Mouse (Mus musculus) hindlimb bud, embryonic 11.5 days (tissue): ENCODE measurements around the gene Cdkal1.

Source experiments
- DNase-seq: peaks from one replicate; pipeline ENCODE4 v3.0.0-alpha.2; 2012; ENCODE audit warnings: low read depth, low spot score; ENCODE audit errors: extremely low spot score

The Cdkal1 gene

DNA sequence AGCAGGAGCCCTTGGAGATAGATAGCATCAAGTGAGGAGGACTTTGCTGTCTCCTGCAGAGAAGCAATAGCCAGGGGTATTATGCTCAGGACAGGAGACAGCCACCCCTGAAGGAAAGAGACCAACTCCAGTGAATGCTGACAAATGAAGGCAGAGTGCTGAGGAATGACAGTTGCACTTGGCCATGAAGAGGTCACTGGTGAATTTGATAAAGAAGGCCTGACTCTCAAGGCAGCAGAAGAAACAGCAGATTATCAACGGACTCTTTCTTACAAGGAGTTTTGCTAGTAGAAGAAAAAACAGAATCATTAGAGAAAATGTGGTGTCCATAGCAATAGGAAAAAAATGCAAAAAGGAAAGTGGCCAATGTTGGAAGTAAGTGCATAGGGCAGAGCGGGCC is 37.2 kb downstream of the Cdkal1 start:
- no peak for DNase-seq

DNA sequence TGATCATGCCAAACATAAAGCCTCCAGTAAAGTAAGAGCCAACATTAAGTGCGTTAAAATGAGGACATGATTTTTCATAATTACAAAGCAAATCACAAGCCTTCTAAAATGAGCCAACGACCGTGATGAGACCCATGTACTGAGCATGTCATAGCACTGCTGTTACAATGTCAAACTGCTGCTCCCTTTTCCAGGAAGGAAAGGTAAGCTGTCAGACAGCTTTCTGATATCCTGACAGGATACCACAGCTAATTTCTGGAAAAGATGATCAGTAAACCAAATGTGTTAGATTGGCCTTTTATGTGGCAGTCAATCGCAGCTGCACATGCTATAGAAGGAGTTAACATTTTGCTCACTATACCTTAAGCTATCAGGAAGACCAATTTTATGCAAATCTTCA is 44.7 kb downstream of the Cdkal1 start:
- DNase-seq: no peak

DNA sequence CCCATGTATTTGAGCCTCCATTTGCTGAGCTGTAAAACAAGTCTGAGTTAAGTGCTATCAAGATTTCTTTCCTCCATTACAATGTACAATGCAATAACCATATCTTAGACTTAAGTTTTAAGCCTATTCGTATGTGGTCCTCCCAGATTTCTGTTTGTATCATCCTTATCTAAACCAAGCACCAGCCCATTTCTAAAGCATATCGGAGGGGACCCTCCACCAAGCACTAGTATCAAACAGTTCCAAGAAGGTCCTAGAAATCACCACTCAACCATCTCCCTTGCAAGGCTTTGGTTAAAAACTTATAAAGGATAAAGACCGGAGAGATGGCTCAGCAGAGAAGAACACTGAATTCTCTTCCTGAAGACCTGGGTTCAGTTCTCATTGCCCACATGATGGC is 47.1 kb downstream of the Cdkal1 start:
- no peak for DNase-seq

DNA sequence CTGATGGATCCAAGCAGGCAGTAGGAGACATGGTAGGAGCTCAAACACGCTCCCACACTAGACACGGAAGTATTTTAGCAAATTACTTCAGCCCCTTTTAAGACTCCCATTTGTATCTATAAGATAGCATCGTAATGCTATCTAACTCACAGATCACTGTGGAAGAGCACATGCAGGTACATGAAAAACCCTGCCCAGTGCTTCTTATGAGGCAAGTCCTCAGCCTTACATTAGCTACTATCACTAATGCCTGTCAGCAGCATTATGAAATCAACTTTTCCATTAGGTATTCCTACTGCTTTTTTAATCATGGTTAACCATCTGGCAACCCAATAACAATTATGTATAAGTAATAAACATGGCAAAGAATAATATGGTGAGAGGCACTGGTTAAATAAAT is 47.5 kb downstream of the Cdkal1 start:
- DNase-seq: no peak

DNA sequence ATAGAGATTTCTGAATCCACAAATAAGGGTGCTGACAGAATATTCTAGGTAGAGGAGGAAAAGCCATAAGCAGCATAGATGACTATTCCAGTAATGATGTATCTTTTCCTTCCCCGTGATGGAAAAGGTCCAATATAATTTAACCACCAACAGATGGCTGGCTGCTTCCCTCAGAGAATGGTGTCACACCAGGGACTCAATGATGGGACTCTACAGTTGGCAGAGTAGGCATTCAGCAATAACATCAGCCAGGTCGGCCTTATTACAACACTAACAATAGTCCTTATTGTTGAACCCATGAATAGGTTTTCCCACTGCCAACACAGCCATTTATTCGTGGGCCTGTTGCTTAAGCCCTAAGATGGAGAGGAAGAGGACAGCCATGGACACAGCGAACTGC is 48.6 kb downstream of the Cdkal1 start:
- no peak for DNase-seq

DNA sequence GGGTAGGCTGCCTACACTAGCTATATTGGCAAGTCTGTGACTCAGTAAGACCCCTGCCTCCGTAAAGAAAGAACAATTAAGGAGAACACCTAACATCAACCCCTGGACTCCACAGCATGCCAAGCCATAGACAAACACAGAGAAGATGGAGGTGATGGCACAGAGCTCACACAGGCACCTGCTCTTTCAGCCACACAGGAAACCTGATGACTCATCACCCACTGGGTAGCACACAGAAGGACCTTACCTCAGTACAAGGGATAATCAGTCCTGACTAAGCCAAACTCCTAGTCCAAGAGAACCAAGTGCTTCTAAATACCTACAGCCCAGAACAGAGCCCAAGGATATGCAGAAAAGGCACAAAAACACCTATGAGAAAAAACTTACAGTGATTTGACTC is 50.2 kb downstream of the Cdkal1 start:
- DNase-seq: no peak

DNA sequence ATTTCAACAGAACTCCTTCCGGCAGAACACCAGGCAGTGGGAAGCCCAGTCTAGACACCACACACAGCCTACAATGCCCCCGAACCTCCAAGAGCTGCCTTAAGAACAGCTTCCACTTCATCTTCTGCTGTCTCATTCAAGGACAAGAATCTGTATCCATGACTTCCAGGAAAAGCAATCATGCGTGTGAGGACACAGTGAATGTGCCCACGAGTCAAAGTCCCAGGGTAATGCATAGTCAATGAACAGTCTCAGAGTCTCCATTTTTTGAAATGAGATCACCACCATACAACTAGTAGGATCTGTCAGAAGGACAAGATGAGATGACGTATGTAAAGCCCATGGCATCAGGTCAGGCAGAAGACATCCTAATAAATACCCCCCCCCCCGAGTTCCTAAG is 51.4 kb downstream of the Cdkal1 start:
- no peak for DNase-seq

DNA sequence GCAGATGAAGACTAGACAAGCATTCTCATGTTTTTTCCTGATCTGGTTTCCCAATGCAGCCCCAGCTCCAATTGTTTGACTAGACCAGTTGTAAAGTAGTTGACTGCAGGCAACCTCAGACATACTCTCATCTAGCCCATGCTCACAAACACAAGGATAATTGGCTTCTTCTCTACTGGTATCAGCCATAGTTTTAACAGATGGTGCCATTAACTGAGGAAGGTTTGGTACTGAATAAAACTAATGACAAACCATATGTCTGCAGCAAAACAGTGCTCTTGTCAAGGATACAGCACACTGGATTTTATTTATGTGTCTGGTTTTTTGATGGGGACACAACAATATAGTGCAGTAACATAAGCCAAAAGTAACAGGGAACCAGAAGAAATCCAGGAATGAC is 52.8 kb downstream of the Cdkal1 start:
- no peak for DNase-seq

DNA sequence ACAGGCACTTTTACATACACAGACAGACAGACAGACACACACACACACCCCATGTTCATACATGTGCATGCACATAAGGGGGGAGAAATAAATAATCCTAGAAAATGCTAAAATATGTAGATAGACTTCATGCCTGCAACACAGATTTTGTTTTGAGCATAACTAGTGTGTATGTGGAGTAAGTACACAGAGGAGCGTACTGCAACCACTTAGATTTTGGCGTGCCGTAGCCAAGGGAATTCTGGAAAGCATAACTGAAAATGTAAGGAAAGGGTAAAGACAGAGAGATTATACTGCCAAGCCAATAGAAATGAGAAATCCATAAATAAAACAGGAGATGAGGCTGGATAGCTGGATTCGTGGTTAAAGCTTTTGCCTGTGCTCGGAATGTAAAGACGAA is 55.4 kb downstream of the Cdkal1 start:
- no peak for DNase-seq

DNA sequence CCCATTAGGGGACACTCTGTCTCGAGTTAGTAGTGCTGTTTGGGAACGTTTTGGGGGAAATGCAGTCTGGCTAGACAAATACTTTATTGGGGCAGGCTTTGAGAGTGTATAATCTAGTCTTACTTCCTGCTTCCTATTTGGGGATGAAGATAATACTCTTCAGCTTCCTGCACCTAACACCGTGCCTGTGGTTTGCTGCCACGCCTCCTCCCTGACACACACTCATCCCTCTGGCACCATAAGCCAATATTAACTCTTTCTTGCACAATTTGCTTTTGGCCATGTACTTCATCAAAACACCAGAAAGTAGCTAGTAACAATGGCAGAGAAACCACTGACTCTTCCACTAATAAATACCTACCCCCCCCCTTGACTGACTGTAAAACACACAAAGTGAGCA is 63.4 kb downstream of the Cdkal1 start:
- no peak for DNase-seq

DNA sequence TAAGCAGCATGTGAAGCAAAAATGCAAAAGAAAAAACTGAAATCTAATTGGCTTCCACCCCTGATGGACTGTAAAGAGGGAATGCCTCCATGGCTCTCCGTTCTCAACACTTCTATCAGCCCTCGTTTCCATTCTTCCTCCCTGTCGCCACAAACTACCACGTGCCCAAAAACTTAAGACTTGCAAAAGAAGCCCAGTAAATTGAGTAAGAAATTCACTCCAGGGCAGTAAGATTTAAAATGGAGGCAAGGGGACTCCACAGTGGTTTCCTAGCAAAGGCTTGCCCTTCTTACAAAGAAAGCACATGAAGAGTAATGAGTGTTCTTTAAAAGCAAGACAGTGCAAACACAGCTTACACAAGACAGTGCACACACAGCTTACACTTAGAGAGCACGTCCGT is 64.0 kb downstream of the Cdkal1 start:
- DNase-seq: no peak

DNA sequence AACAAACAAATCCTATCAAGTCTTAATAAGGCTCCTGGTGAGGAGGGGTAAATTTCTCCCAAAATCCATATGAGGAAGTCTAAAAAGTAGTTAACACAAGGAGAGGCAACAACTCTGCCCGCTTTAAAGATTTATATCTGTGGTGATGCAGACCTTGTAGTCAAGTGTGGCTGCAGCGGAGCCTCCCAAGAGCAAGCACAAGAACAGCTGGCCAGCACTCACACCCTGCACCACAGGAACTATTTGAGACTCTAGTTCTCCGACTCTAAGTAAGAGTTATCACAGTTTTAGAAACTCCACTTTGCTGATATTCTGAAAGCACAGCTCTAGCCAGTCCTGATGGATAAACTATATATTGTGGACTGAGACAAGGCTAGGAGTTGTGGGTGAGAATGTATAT is 68.5 kb downstream of the Cdkal1 start:
- DNase-seq: no peak

DNA sequence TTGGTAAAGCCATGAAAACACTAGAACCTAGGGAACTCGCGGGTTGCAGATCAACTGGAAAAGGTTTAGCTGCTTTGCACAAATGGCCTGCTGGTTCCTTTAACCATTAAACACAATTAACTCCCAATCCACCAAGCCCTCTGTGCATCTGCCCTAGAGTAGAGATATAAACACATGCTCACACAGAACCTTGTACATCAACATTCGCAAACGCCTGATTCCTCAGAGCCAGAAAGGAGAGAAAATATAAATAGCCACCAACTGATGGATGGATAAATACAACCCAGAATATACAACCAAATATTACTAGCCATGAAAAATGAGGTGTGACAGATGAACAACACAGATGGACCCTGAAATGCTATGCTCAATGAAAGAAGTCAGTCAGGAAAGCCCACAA is 70.6 kb downstream of the Cdkal1 start:
- no peak for DNase-seq

DNA sequence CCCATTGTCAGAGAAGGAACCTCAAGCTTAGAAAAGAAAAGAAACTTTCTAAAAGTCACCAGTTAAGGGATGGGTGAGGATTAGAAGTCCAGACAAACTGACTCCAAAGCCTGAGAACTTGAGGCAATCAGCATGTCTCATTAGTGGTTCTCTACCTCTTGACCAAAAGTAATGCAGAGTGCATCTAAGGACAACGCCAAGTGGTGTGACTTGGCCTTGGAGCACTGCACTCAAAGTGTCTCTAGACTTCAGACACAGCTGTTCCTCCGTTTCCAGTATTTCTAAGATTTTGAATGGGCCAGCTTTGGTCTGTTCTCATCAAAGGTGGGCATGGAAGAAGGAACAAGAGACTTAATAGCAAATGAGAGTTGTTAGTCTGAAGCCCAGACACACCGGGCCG is 74.1 kb downstream of the Cdkal1 start:
- DNase-seq: no peak

DNA sequence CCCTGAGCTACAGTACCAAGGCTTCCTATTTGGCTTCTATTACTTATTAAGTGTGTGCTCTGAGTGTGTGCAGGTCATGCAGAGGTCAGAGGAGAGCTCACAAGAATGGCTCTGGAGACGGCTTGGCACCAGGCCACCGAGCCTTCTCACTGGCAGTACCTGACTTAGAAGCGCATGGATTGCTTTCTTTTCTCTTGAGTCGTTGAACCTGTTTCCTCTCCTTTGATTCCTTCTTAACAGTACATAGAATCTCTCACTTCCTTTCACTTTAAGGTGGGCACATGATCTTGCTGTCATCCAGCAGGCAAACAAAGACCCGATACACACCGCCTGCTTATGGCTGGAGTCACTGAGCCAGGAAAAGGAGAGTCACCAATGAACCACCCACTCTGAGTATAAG is 74.8 kb downstream of the Cdkal1 start:
- no peak for DNase-seq

DNA sequence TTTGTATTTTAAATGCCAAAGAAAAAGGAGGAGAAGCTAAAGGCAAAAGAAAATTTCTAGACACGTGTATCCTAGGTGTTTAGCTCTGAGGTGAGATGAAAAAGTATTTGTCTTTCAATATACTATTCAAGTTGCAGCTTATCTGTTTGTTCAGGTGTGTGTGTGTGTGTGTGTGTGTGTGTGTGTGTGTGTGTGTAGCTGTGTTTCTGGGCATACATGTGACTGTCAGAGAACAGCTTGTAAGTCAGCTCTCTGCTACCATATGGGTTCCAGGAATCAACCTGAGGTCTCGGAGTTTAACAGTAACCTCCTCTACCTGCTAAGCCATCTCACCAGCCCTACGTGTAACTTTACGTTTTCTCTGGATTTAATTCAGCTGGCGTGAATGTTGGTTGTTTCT is 76.0 kb downstream of the Cdkal1 start:
- DNase-seq: no peak

DNA sequence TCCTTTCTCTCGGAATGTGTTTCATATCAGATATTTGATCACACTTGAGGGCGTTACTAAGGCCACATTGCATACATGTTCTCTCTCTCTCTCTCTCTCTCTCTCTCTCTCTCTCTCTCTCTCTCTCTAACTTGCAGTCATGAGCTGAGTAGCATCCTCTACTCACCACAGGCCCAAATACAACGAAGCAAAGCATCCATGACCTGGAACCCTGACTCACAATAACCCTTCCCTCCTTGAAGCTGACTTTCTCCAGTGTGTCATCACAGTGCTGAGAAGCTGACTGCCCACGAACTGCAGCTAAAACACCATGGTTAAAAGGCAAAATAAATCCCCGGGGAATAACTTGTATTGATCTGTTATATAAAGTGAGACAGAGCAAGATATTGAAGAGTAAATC is 76.4 kb downstream of the Cdkal1 start:
- DNase-seq: no peak

DNA sequence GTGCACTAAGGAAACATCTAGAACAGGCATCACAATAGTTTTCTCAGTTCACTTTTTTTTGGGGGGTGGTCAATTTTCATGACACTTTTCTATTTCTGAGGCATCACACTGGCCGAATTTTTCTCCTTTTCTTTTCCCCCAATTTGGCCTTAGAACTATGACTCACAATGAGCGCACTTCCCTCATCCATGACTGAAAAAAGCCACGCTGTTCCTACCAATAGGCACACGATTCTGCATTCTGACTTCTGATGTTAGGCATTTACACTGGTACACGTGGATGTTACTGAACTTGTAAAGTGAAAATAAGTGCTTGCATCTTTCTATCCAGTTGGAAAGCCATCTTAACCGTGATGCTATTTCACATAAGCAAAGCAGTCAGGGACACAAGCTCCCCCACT is 77.3 kb downstream of the Cdkal1 start:
- no peak for DNase-seq

DNA sequence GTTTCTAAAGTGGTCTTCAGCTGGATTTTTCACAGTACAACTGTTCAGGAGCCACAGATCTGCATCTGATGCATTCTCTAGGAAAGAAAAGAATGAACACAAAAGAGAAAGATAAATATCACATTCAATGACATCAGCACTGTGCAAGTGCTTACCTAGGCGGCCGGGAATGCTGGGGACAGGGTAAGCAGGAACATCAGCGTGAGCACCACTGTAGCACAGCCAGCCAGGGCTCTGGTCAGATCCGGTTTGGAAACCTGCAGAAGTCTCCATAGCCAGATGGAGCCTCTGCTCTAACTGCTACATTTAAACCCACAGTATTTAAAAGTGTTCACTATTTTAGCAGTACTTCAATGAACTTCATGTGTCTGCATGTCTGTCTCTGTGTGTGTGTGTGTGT is 78.2 kb downstream of the Cdkal1 start:
- no peak for DNase-seq

DNA sequence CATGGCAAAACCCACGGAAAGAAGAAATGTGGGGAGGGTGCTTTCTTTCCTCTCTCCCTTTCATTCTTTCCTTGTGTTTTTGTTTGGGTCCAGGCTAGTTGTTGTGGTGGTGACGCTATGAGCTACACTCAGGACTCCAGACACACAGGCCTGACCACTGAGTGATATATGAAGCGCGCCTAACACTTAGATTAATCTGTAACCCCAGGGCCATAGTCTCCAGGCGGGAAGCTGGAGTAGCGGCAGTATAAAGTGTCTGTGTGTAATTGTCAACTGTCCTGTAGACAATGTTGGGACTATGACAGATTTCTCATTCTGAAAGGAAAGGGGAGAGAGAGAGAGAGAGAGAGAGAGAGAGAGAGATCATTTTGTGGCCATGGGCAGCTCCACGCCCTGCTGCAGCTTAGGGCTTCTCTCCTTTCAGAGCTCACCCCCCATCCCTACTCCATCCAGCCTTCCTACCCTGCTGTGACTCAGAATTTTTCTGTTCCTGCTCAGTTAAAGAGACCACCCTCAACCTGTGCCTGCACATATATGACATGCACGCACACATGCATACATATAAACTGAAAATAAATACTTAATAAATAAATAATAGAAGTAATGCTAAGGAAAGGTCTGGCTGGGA is 79.8 kb downstream of the Cdkal1 start:
- DNase-seq: no peak

DNA sequence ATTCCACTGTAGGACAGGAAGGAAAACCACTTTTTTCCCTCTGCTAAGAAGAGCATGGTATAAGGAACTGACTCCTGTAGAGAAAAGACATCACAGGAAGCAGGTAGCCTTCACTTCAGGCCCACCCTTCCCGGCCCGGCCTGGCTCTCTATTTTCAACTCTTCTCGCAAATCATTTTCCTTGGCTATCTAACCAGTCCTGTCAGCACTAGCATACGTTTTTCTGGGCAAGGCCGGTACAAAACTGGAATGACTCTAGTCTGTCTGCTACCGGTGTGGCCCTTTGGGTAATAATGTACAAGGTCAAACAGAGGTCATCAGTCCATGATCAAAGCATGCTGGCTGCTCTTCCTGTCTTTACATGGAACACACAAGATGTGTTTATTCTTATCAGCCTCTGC is 81.9 kb downstream of the Cdkal1 start:
- DNase-seq: no peak

DNA sequence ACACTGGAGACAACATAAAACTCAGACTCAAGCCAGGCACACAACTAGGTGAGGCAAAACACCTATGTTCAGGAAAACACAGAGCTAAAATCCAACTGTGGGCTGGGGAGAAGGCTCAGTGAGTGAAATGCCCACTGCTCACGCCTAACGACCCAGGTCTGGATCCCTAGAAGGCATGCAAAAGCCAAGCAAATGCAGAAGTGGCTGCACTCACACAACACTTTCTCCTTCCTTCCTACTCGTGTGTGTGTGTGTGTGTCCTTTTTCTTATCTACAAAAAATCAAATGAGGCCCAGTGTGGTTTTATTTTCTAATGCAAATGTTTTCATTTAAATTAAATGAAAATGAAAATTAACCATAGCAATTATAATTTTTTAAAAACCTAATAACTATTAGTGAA is 82.5 kb downstream of the Cdkal1 start:
- DNase-seq: no peak

DNA sequence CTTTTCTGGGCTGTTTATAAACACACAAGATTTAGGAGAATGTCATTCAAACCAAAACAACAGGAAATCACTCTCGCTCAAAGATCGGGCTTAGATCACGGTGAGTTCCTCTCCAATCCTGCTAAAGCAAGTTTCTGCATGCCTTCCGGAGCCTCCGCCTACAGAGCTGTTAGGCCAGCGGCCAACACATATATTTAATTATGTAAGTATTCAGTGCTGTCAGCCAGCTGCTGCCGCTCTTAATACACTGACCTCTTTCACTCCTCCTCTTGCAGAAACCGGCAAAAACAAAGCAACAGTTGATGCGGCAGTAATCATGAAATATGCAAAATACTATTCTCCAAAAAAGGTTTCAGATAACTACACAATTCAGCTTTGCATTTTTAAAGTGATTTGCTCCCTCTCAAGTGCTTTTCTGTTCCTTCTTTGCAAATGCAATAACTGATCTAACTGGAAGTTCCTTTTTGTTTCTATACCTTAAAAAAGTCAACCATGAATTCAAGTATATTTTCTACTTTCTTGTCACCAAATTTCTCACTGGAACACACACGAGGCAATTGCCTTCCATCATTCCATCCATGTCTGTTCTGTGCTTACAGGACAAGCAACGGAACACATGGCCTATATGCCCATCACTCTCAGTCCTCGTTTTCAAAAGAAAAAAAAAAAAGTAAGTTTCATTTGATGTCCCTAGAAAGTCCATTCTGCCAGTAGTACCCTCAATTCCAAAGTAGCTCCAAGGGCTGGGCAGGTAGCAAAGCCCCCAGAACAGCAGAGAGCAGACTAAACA is 85.6 kb downstream of the Cdkal1 start:
- no peak for DNase-seq
